Mouse (Mus musculus): ENCODE results near the gene Pkp1. TPM values are rescaled to one million over a fixed set of nuclear protein-coding genes. Genes with fewer than 3 reads are reported as not detected.

Gene Pkp1
- polyA plus RNA-seq, 1 experiment from 2014 or later: 0.08 TPM

DNA sequence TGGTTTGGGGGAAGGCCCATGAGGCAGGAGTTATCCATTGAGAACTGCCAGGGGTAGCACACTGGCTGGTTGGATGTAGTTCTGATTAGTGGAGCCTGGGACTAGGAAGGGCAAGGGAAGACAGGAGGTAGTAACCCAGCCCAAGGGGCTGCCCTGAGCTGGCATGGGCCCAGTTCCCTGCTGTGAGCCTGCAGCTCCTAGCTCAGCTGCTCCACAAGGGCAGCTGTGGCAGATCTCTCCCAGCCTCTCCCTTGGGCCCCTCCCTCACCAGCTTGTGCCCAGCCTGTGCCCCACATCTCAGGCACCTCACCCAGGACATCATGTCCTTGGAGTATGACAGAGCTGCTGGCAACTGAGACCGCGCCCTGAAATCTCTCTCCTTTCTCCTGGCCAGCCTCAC lies 24.7 kb upstream of the Pkp1 start:
- ATAC-seq: no peak
- 95% methylated on average over 2 of the region's 2 CpGs for WGBS

DNA sequence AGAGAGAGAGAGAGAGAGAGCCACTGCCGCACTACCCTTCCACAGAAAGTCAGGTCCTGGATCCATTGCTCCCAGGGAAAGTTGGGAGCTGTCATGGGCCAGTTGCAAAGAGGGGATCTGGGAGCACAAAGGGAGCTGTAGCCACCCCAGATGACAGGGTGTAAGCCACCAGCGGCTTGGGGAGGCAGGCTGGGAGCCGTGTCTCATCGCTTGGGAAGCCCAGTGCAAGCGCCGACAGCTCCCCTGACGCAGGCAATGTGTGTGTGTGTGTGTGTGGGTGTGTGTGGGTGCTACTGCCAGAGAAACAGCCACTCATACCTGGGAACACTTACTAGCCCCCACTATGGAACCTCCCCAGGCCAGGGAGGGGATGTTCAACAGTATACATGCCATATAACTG lies 23.1 kb upstream of the Pkp1 start:
- 26% methylated on average over 7 of the region's 7 CpGs for WGBS
- ATAC-seq: no peak
- Histone ChIP-seq H3K27ac (ENCODE audit: low read length) (no peak overlapping the region), H3K9me3 (ENCODE audit: control insufficient read depth, low read length) (no peaks in the 10 kb centered on the region), H3K4me2 (ENCODE audit: low read length) (no peak overlapping the region), H3K27me3 (replicated peaks; ENCODE audit: control insufficient read depth, insufficient read depth, low read length) (no peaks in the 10 kb centered on the region), H3K36me3 (ENCODE audit: control insufficient read depth, insufficient read depth) (no peaks in the 10 kb centered on the region), H3K9ac (replicated peaks; ENCODE audit: low read depth, low read length) (no peak overlapping the region), H3K4me1 (replicated peaks; ENCODE audit: control insufficient read depth, insufficient read depth, low read length) (peaks cover 4% of the 10 kb centered on the region; the same call in 1 of the 2 replicates), H3K4me3 (replicated peaks; ENCODE audit: low read length) (no peak overlapping the region)

More for the DNA sequence above, 24.7 kb upstream of the Pkp1 start:
- Histone ChIP-seq H3K4me2 (ENCODE audit: low read length) (no peak overlapping the region), H3K4me3 (replicated peaks; ENCODE audit: low read length) (no peak overlapping the region), H3K4me1 (replicated peaks; ENCODE audit: control insufficient read depth, insufficient read depth, low read length) (peaks cover 4% of the 10 kb centered on the region; the same call in 1 of the 2 replicates), H3K9me3 (ENCODE audit: control insufficient read depth, low read length) (no peaks in the 10 kb centered on the region), H3K27ac (ENCODE audit: low read length) (no peak overlapping the region), H3K27me3 (replicated peaks; ENCODE audit: control insufficient read depth, insufficient read depth, low read length) (no peaks in the 10 kb centered on the region), H3K9ac (replicated peaks; ENCODE audit: low read depth, low read length) (no peak overlapping the region), H3K36me3 (ENCODE audit: control insufficient read depth, insufficient read depth) (no peaks in the 10 kb centered on the region)

DNA sequence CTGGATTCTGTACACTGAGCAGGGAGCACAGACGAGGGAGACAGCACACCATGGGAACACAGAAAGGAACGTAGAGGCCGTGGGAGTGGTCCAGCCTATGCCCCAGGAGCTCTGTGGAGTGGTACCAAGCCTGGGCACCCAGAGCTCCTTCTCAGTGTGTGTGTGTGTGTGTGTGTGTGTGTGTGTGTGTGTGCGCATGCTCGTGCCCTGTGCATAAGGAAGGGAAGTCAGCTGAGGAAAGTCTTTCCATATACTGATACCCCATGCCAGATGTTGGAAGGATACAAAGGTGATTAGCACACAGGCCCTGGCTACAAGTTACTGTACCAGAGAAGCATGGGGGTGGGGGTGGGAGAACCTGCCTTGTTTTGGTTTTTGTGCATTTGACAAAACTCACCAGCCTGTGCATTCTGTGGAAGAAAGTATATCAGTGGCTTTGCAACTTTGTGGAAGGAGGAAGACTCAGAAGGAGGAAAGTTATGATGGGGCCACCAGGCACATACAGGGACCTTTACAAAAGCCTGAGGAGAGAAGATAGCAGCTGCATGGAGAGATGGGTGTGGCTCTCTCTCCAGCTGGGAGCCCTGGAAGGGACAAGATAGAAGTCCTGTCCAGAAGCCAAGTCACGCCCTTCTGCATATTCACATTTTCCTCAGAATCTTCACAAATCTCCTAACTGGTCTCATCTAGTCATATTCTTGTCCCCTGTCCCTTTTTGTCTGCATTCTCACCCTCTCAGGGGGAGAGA lies 22.4 kb upstream of the Pkp1 start:
- no peak overlapping the region for H3K4me2 ChIP-seq (ENCODE audit: low read length)
- no peaks in the 10 kb centered on the region for H3K9me3 ChIP-seq (ENCODE audit: control insufficient read depth, low read length)
- no peak for ATAC-seq
- H3K9ac ChIP-seq (replicated peaks; ENCODE audit: low read depth, low read length): no peak overlapping the region
- WGBS: 66% methylated on average over 5 of the region's 6 CpGs
- H3K4me1 ChIP-seq (replicated peaks; ENCODE audit: control insufficient read depth, insufficient read depth, low read length): peaks cover 4% of the 10 kb centered on the region; the same call in 1 of the 2 replicates
- H3K27me3 ChIP-seq (replicated peaks; ENCODE audit: control insufficient read depth, insufficient read depth, low read length): no peaks in the 10 kb centered on the region
- no peaks in the 10 kb centered on the region for H3K36me3 ChIP-seq (ENCODE audit: control insufficient read depth, insufficient read depth)
- no peak overlapping the region for H3K4me3 ChIP-seq (replicated peaks; ENCODE audit: low read length)
- H3K27ac ChIP-seq (ENCODE audit: low read length): no peak overlapping the region

GRCm38 (mm10) chr1:135936091-135936490 lies 17.1 kb upstream of the Pkp1 start:
- ATAC-seq: no peak

DNA sequence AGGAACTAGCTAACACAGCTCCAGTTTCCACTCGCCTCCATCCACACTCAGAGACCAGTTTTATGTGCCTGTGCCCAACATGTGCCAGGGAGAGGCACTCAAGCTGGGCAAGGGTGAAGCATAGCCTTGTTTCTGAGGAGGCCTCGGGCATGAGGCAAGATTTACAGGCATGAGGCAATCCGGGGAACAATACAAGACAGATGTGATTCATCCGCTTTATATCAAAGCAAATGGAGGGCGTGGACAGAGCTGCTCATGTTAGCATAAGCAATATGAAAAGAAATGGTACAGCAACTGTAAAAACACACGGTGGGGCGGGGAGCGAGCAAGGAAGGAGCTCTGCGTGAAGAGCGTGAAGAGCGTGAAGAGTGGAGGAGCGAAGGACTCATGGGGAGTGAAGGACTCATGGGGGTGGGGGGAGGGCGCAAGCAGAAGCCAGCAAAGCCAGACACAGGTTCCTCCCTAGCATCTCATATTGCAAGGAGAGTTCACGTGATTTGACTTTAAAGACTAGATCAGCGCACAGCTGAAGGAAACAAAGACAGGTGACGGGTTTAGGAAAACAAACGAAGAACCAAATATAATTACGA lies 14.8 kb upstream of the Pkp1 start:
- ATAC-seq: no peak
- no peak overlapping the region for H3K4me3 ChIP-seq (replicated peaks; ENCODE audit: low read length)
- WGBS: 81% methylated on average over 18 of the region's 18 CpGs

More at GRCm38 (mm10) chr1:135936091-135936490, 17.1 kb upstream of the Pkp1 start:
- Histone ChIP-seq H3K4me3 (replicated peaks; ENCODE audit: low read length) (no peak overlapping the region), H3K36me3 (ENCODE audit: control insufficient read depth, insufficient read depth) (no peaks in the 10 kb centered on the region), H3K4me1 (replicated peaks; ENCODE audit: control insufficient read depth, insufficient read depth, low read length) (no peaks in the 10 kb centered on the region), H3K27ac (ENCODE audit: low read length) (no peak overlapping the region), H3K9ac (replicated peaks; ENCODE audit: low read depth, low read length) (no peak overlapping the region), H3K27me3 (replicated peaks; ENCODE audit: control insufficient read depth, insufficient read depth, low read length) (no peaks in the 10 kb centered on the region), H3K9me3 (ENCODE audit: control insufficient read depth, low read length) (no peaks in the 10 kb centered on the region), H3K4me2 (ENCODE audit: low read length) (no peak overlapping the region)
- 94% methylated on average over 1 of the region's 1 CpGs for whole genome bisulfite sequencing

GRCm38 (mm10) chr1:135929876-135930275 lies 10.9 kb upstream of the Pkp1 start:
- Histone ChIP-seq H3K36me3 (ENCODE audit: control insufficient read depth, insufficient read depth) (no peaks in the 10 kb centered on the region), H3K9ac (replicated peaks; ENCODE audit: low read depth, low read length) (no peak overlapping the region), H3K4me3 (replicated peaks; ENCODE audit: low read length) (no peak overlapping the region), H3K9me3 (ENCODE audit: control insufficient read depth, low read length) (no peaks in the 10 kb centered on the region), H3K27ac (ENCODE audit: low read length) (no peak overlapping the region), H3K4me1 (replicated peaks; ENCODE audit: control insufficient read depth, insufficient read depth, low read length) (peaks cover 7% of the 10 kb centered on the region), H3K27me3 (replicated peaks; ENCODE audit: control insufficient read depth, insufficient read depth, low read length) (no peaks in the 10 kb centered on the region), H3K4me2 (ENCODE audit: low read length) (no peak overlapping the region)
- 31% methylated on average over 3 of the region's 3 CpGs for WGBS
- ATAC-seq: peak; percentile 47

More for the DNA sequence above, 14.8 kb upstream of the Pkp1 start:
- H3K27ac ChIP-seq (ENCODE audit: low read length): no peak overlapping the region
- H3K9me3 ChIP-seq (ENCODE audit: control insufficient read depth, low read length): no peaks in the 10 kb centered on the region
- H3K4me2 ChIP-seq (ENCODE audit: low read length): no peak overlapping the region
- H3K9ac ChIP-seq (replicated peaks; ENCODE audit: low read depth, low read length): no peak overlapping the region
- H3K4me1 ChIP-seq (replicated peaks; ENCODE audit: control insufficient read depth, insufficient read depth, low read length): peaks cover 7% of the 10 kb centered on the region
- H3K27me3 ChIP-seq (replicated peaks; ENCODE audit: control insufficient read depth, insufficient read depth, low read length): no peaks in the 10 kb centered on the region
- H3K36me3 ChIP-seq (ENCODE audit: control insufficient read depth, insufficient read depth): no peaks in the 10 kb centered on the region

GRCm38 (mm10) chr1:135925848-135926247 lies 6.8 kb upstream of the Pkp1 start:
- Histone ChIP-seq H3K9me3 (ENCODE audit: control insufficient read depth, low read length) (no peaks in the 10 kb centered on the region), H3K9ac (replicated peaks; ENCODE audit: low read depth, low read length) (no peak overlapping the region), H3K36me3 (ENCODE audit: control insufficient read depth, insufficient read depth) (no peaks in the 10 kb centered on the region), H3K4me3 (replicated peaks; ENCODE audit: low read length) (no peak overlapping the region), H3K27ac (ENCODE audit: low read length) (no peak overlapping the region), H3K4me1 (replicated peaks; ENCODE audit: control insufficient read depth, insufficient read depth, low read length) (peaks cover 7% of the 10 kb centered on the region), H3K27me3 (replicated peaks; ENCODE audit: control insufficient read depth, insufficient read depth, low read length) (peaks cover 6% of the 10 kb centered on the region; the same call in 1 of the 2 replicates), H3K4me2 (ENCODE audit: low read length) (no peak overlapping the region)
- WGBS: 70% methylated on average over 5 of the region's 5 CpGs
- no peak for ATAC-seq

DNA sequence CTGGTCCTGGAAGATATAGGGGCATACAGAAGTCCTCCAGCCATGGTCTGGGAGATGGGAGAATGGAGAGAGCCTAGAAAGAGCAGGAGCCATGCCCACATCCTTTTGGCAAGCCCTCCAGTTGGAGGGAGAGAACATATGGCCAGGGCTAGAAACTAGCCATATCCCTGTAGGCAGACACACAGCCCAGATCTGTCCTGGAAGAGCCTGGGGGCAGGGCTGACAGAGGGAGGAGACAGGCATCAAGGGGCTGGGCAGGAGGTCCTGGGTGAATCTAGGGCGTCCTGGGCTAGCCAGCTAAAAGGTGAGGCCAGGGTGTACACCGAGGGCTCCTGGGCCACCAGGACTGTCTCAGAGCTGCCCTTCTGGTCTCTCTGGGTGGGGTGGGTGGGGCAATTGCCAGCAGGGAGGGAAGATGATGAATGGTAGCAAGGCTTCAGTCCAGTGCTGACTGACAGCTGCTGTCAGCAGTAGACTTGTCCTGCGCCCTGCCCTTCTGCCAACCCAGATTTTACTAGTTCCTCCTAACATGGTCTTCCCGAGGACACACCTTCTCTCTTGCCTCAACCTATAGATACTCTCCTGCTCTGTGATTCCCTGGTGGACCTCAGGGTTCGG lies 5.5 kb upstream of the Pkp1 start:
- no peaks in the 10 kb centered on the region for H3K36me3 ChIP-seq (ENCODE audit: control insufficient read depth, insufficient read depth)
- H3K9me3 ChIP-seq (ENCODE audit: control insufficient read depth, low read length): no peaks in the 10 kb centered on the region
- H3K9ac ChIP-seq (replicated peaks; ENCODE audit: low read depth, low read length): no peak overlapping the region
- no peak for ATAC-seq
- no peak overlapping the region for H3K4me3 ChIP-seq (replicated peaks; ENCODE audit: low read length)
- no peak overlapping the region for H3K27ac ChIP-seq (ENCODE audit: low read length)
- no peak overlapping the region for H3K4me2 ChIP-seq (ENCODE audit: low read length)
- 92% methylated on average over 4 of the region's 5 CpGs for WGBS
- peaks cover under 1% of the 10 kb centered on the region; the same call in 1 of the 2 replicates for H3K4me1 ChIP-seq (replicated peaks; ENCODE audit: control insufficient read depth, insufficient read depth, low read length)
- H3K27me3 ChIP-seq (replicated peaks; ENCODE audit: control insufficient read depth, insufficient read depth, low read length): peaks cover 18% of the 10 kb centered on the region

DNA sequence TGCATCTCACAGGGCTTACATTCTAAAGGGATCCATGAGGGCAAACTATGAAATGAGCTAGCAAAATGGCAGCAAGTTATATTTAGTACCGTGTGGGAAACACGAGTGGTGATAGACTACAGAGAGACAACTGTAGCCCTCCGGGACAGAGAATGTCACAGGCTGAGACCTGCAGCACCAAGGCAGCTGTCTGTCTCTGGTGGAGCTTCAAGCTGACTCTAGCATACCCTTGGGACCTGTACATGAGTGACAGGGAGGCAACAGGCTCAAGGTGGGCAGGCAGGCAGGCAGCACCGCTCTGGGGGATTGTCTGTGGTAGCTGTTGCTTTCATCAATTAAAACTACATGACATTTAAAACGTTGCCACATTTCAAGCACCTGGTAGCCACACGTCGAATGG lies 4.2 kb upstream of the Pkp1 start:
- Histone ChIP-seq H3K9me3 (ENCODE audit: control insufficient read depth, low read length) (no peaks in the 10 kb centered on the region), H3K4me3 (replicated peaks; ENCODE audit: low read length) (no peak overlapping the region), H3K36me3 (ENCODE audit: control insufficient read depth, insufficient read depth) (no peaks in the 10 kb centered on the region), H3K9ac (replicated peaks; ENCODE audit: low read depth, low read length) (no peak overlapping the region), H3K27me3 (replicated peaks; ENCODE audit: control insufficient read depth, insufficient read depth, low read length) (peaks cover 29% of the 10 kb centered on the region), H3K27ac (ENCODE audit: low read length) (no peak overlapping the region), H3K4me1 (replicated peaks; ENCODE audit: control insufficient read depth, insufficient read depth, low read length) (no peaks in the 10 kb centered on the region), H3K4me2 (ENCODE audit: low read length) (no peak overlapping the region)
- no peak for ATAC-seq
- 82% methylated on average over 7 of the region's 7 CpGs for WGBS
